Mouse (Mus musculus) liver, postnatal 0 days (tissue): Measurements from ENCODE around the gene Fgf5.

Source experiments
- CTCF ChIP-seq: sonication (generic); IDR thresholded peaks from 2 replicates; pipeline ENCODE4 v1.5.1; 2016; ENCODE audit warnings: antibody characterized with exemption, low read depth
- EP300 ChIP-seq: IDR thresholded peaks from 2 replicates; pipeline ENCODE4 v1.6.1; 2016; ENCODE audit warnings: antibody characterized with exemption, low read depth, mild to moderate bottlenecking

DNA sequence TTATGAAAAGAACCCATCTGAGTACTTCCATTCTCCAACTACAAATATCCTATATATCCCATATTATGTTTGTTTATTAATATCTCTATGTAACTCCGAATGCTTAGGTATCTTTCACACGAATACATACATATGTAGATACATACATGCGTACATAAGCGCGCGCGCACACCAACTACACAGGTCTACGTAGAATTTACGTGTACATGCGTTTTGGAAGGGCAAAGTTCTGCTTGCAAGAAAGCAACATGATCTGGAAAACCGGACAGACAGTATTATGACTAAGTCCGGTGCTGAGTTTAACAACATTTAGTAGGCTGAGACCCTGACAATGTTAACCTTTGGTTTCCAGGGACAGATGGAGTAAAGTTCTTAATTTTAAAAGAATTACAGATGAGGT, 1.2 kb downstream of the Fgf5 start:
- no peak for TF ChIP-seq CTCF
- TF ChIP-seq EP300: no peak
